Mouse (Mus musculus) CH12.LX (cell line): ENCODE data around the gene Hist1h2bf. TPM values are rescaled to one million over a fixed set of nuclear protein-coding genes. Genes with fewer than 3 reads are reported as not detected.
A peak's percentile ranks its signal among the peaks of the same experiment; 100 is the strongest.

Experiments used
- DNase-seq: peaks from one replicate; pipeline ENCODE4 v3.0.0-alpha.2; 2013; ENCODE audit errors: extremely low read depth
- H3K27ac ChIP-seq: 2 replicates; pipeline ENCODE4 v1.5.1; 2012; ENCODE audit warnings: low read depth, mild to moderate bottlenecking, control low read depth, moderate library complexity; ENCODE audit not compliant: insufficient read depth
- H3K27me3 ChIP-seq: replicated peaks from 2 replicates; pipeline ENCODE3; 2012; ENCODE audit warnings: inconsistent platforms
- H3K36me3 ChIP-seq, 2 experiments: replicated peaks in 1 of 2; 2 replicates each; pipeline versions ENCODE3 to v1.6.1; 2012; ENCODE audit warnings: inconsistent platforms in 1 of 2, low read length in 1 of 2, mild to moderate bottlenecking in 1 of 2, mixed read lengths in 1 of 2, moderate library complexity in 1 of 2; ENCODE audit not compliant: control insufficient read depth in 1 of 2, insufficient read depth in 1 of 2
- H3K4me1 ChIP-seq, 2 experiments: 2 replicates each; pipeline ENCODE4 v1.6.1; 2012; ENCODE audit warnings: inconsistent platforms in 1 of 2, moderate library complexity in 1 of 2; ENCODE audit not compliant: insufficient read depth in 2 of 2, control insufficient read depth in 1 of 2
- H3K4me2 ChIP-seq: 2 replicates; pipeline ENCODE4 v1.6.1; 2012; ENCODE audit warnings: low read depth, mild to moderate bottlenecking, control low read depth; ENCODE audit not compliant: poor library complexity, insufficient read depth, severe bottlenecking
- H3K4me3 ChIP-seq, 3 experiments: fragments of 150-350 bp in 1 of 3; sonication (generic) in 1 of 3; replicated peaks in 1 of 3; 2 replicates each; pipeline versions ENCODE3 to v1.5.1; 2011 to 2012; ENCODE audit warnings: low read depth in 2 of 3, low read length in 2 of 3, mild to moderate bottlenecking in 2 of 3, moderate library complexity in 2 of 3, control low read depth in 1 of 3, improper control_type of control experiment in 1 of 3, inconsistent platforms in 1 of 3, mixed read lengths in 1 of 3; ENCODE audit not compliant: poor library complexity in 1 of 3
- H3K79me2 ChIP-seq: replicated peaks from 2 replicates; pipeline ENCODE4 v1.6.1; 2012; ENCODE audit warnings: mild to moderate bottlenecking, moderate library complexity; ENCODE audit not compliant: control insufficient read depth, poor library complexity, insufficient read depth, severe bottlenecking; ENCODE audit errors: extremely low read depth
- H3K9ac ChIP-seq: 2 replicates; pipeline ENCODE4 v1.6.1; 2012; ENCODE audit warnings: low read depth, mild to moderate bottlenecking, control low read depth, moderate library complexity; ENCODE audit not compliant: insufficient read depth
- H3K9me3 ChIP-seq: replicated peaks from 2 replicates; pipeline ENCODE3; 2012; ENCODE audit warnings: low read length, inconsistent platforms, mixed read lengths
- BHLHE40 ChIP-seq: IDR thresholded peaks from 2 replicates; pipeline ENCODE4 v1.6.1; 2011; ENCODE audit warnings: mild to moderate bottlenecking, low read depth, low read length, improper control_type of control experiment
- CHD2 ChIP-seq: IDR thresholded peaks from 2 replicates; pipeline ENCODE4 v1.6.1; 2011; ENCODE audit warnings: low read length, improper control_type of control experiment
- CTCF ChIP-seq, 2 experiments: IDR thresholded peaks in 1 of 2; conservative IDR thresholded peaks in 1 of 2; 2 replicates each; pipeline ENCODE4 v1.5.1; 2011 to 2012; ENCODE audit warnings: low read depth in 2 of 2, low read length in 2 of 2, improper control_type of control experiment in 1 of 2, inconsistent platforms in 1 of 2, mild to moderate bottlenecking in 1 of 2, moderate library complexity in 1 of 2
- EP300 ChIP-seq: IDR thresholded peaks from 2 replicates; pipeline ENCODE4 v1.6.1; 2011; ENCODE audit warnings: low read length, improper control_type of control experiment
- ETS1 ChIP-seq: conservative IDR thresholded peaks from 2 replicates; pipeline ENCODE4 v1.6.1; 2012; ENCODE audit warnings: low read depth, mild to moderate bottlenecking, inconsistent platforms, low read length, improper control_type of control experiment, moderate library complexity
- GABPA ChIP-seq: IDR thresholded peaks from 2 replicates; pipeline ENCODE4 v1.6.1; 2012; ENCODE audit warnings: low read depth, low read length, improper control_type of control experiment, inconsistent platforms; ENCODE audit not compliant: insufficient replicate concordance
- HCFC1 ChIP-seq: IDR thresholded peaks from 2 replicates; pipeline ENCODE4 v1.6.1; 2012; ENCODE audit warnings: low read depth, mild to moderate bottlenecking, inconsistent platforms, low read length, improper control_type of control experiment
- JUN ChIP-seq: IDR thresholded peaks from 2 replicates; pipeline ENCODE4 v1.6.1; 2011; ENCODE audit warnings: low read depth, mild to moderate bottlenecking, low read length, improper control_type of control experiment, moderate library complexity; ENCODE audit not compliant: insufficient read depth
- JUND ChIP-seq: conservative IDR thresholded peaks from 2 replicates; pipeline ENCODE4 v1.6.1; 2011; ENCODE audit warnings: low read depth, low read length, improper control_type of control experiment
- KAT2A ChIP-seq: IDR thresholded peaks from 2 replicates; pipeline ENCODE4 v1.6.1; 2012; ENCODE audit warnings: low read length, improper control_type of control experiment, inconsistent platforms; ENCODE audit not compliant: insufficient replicate concordance
- MAFK ChIP-seq: IDR thresholded peaks from 2 replicates; pipeline ENCODE4 v1.6.1; 2011; ENCODE audit warnings: low read length, improper control_type of control experiment; ENCODE audit not compliant: insufficient replicate concordance
- MAX ChIP-seq: IDR thresholded peaks from 2 replicates; pipeline ENCODE4 v1.6.1; 2011; ENCODE audit warnings: low read length, improper control_type of control experiment
- MAZ ChIP-seq: IDR thresholded peaks from 2 replicates; pipeline ENCODE4 v1.6.1; 2012; ENCODE audit warnings: low read depth, mild to moderate bottlenecking, inconsistent platforms, low read length, improper control_type of control experiment, moderate library complexity
- MXI1 ChIP-seq: IDR thresholded peaks from 2 replicates; pipeline ENCODE4 v1.6.1; 2011; ENCODE audit warnings: mild to moderate bottlenecking, low read depth, low read length, improper control_type of control experiment
- MYC ChIP-seq: IDR thresholded peaks from 2 replicates; pipeline ENCODE4 v1.6.1; 2011; ENCODE audit warnings: low read depth, mild to moderate bottlenecking, improper control_type of control experiment, low read length
- NELFE ChIP-seq: IDR thresholded peaks from 2 replicates; pipeline ENCODE4 v1.6.1; 2011; ENCODE audit warnings: low read depth, low read length, improper control_type of control experiment
- NRF1 ChIP-seq: IDR thresholded peaks from 2 replicates; pipeline ENCODE4 v1.6.1; 2014; ENCODE audit warnings: low read depth, mild to moderate bottlenecking, inconsistent platforms, low read length, improper control_type of control experiment, moderate library complexity
- POLR2AphosphoS2 ChIP-seq: IDR thresholded peaks from 2 replicates; pipeline ENCODE4 v1.6.1; 2011; ENCODE audit warnings: low read depth, low read length, improper control_type of control experiment
- RAD21 ChIP-seq: IDR thresholded peaks from 2 replicates; pipeline ENCODE4 v1.6.1; 2011; ENCODE audit warnings: low read depth, mild to moderate bottlenecking, low read length, improper control_type of control experiment, moderate library complexity
- RCOR1 ChIP-seq: conservative IDR thresholded peaks from 2 replicates; pipeline ENCODE4 v1.6.1; 2012; ENCODE audit warnings: low read depth, mild to moderate bottlenecking, inconsistent platforms, low read length, improper control_type of control experiment
- SIN3A ChIP-seq: IDR thresholded peaks from 2 replicates; pipeline ENCODE4 v1.6.1; 2012; ENCODE audit warnings: low read length, improper control_type of control experiment, inconsistent platforms
- TBP ChIP-seq: conservative IDR thresholded peaks from 2 replicates; pipeline ENCODE4 v1.6.1; 2011; ENCODE audit warnings: low read depth, low read length, improper control_type of control experiment
- TCF12 ChIP-seq: IDR thresholded peaks from 2 replicates; pipeline ENCODE4 v1.6.1; 2014; ENCODE audit warnings: low read depth, mild to moderate bottlenecking, inconsistent platforms, low read length, improper control_type of control experiment
- ZC3H11A ChIP-seq: IDR thresholded peaks from 2 replicates; pipeline ENCODE4 v1.6.1; 2012; ENCODE audit warnings: low read depth, mild to moderate bottlenecking, inconsistent platforms, low read length, improper control_type of control experiment
- ZMIZ1 ChIP-seq: IDR thresholded peaks from 2 replicates; pipeline ENCODE4 v1.6.1; 2012; ENCODE audit warnings: low read depth, mild to moderate bottlenecking, inconsistent platforms, low read length, improper control_type of control experiment
- ZNF384 ChIP-seq: IDR thresholded peaks from 2 replicates; pipeline ENCODE4 v1.6.1; 2012; ENCODE audit warnings: low read depth, low read length, improper control_type of control experiment, inconsistent platforms
- dilution Hi-C: fragments of 300-500 bp; cut with MboI; formaldehyde crosslinking; loops from 2 replicates; pipeline ENCODE4 v1.14.3; 2020; ENCODE audit warnings: low sequenced_read_pairs; ENCODE audit not compliant: extremely low pct_unique_long_range_greater_than_20kb, extremely low pct_ligation_motif_present
- in situ Hi-C: fragments of 300-500 bp; cut with MboI; formaldehyde crosslinking; loops from 3 replicates; pipeline ENCODE4 v1.14.3; 2019; ENCODE audit warnings: low sequenced_read_pairs, low pct_ligation_motif_present, low pct_unique_long_range_greater_than_20kb, mixed read lengths
- polyA plus RNA-seq: library from polyadenylated mRNA; unstranded; fragments of >175 nt; gene quantifications from 2 replicates; pipeline ENCODE4 v1.2.1, GENCODE M21; 2012; ENCODE audit warnings: low read depth; ENCODE audit not compliant: insufficient read length
- total RNA-seq, 2 experiments: library from RNA; depleted of rRNA; stranded (reverse); fragments of 300-350 nt in 1 of 2; fragments of >200 nt in 1 of 2; gene quantifications; 2 replicates each; pipeline ENCODE4 v1.2.3; 2012 to 2014

Hist1h2bf gene
- total and polyA plus RNA-seq, 3 experiments, result 1.7 to 1,243 (median 50.8) TPM

GRCm38 (mm10) chr13:23532262-23533075 lies 41.5 kb downstream of the Hist1h2bf start:
- H3K36me3 ChIP-seq, result no peaks in the 10 kb centered on the region
- H3K4me3 ChIP-seq, result peak overlapping the region; percentile 45 to 67 (median 55)
- TF ChIP-seq ZNF384 (peak; percentile 70), ZMIZ1 (no peak), ZC3H11A (no peak), MYC (0 out of 2 replicates have a peak, but pooled peaks have one; percentile 23), TBP (0 out of 2 replicates have a peak, but pooled peaks have one; percentile 40), MAX (0 out of 2 replicates have a peak, but pooled peaks have one; percentile 21), HCFC1 (peak; percentile 19; the same call in 1 of the 2 replicates)
- TF ChIP-seq, all 38 proteins: peak for 5
- dilution Hi-C loops, result no loop called here
- Histone ChIP-seq H3K9me3 (no peaks in the 10 kb centered on the region), H3K27me3 (no peaks in the 10 kb centered on the region), H3K4me1 (peaks cover 9 to 30% of the 10 kb centered on the region in 2 experiments), H3K9ac (peak overlapping the region; percentile 98), H3K27ac (peak overlapping the region; percentile 82), H3K4me2 (peak overlapping the region; percentile 65), H3K79me2 (no peaks in the 10 kb centered on the region)
- in situ Hi-C loops, result no loop called here
- no peak for DNase-seq

- dilution Hi-C loops, result no loop called here
- peaks cover 7 to 28% of the 10 kb centered on the region in 2 experiments for H3K4me1 ChIP-seq
- no peaks in the 10 kb centered on the region for H3K79me2 ChIP-seq
- peak within 1 kb of the TSS; percentile 74 for H3K27ac ChIP-seq
- H3K36me3 ChIP-seq, result no peaks in the 10 kb centered on the region
- in situ Hi-C loops, result no loop called here
- DNase-seq, result peak; percentile 97
- peak within 1 kb of the TSS; percentile 58 to 69 (median 67) for H3K4me3 ChIP-seq
- no peaks in the 10 kb centered on the region for H3K9me3 ChIP-seq
- H3K27me3 ChIP-seq, result no peaks in the 10 kb centered on the region
- peak within 1 kb of the TSS; percentile 87 for H3K4me2 ChIP-seq
- H3K9ac ChIP-seq, result peak within 1 kb of the TSS; percentile 98
- TF ChIP-seq POLR2AphosphoS2 (peak; percentile 100), TBP (peak; percentile 99), JUN (peak; percentile 60), GABPA (no peak; the same call in 1 of the 2 replicates), RCOR1 (peak; percentile 97), CHD2 (peak; percentile 89), CTCF (conservative IDR thresholded peaks at IDR 0.05 in 1 of 2, IDR thresholded peaks at IDR 0.05 in 1 of 2; ENCODE audit: low read depth in 2 of 2, low read length in 2 of 2) (no peak), ETS1 (peak; percentile 55), RAD21 (no peak), ZC3H11A (no peak), MXI1 (peak; percentile 94), MAZ (peak; percentile 76), KAT2A (0 out of 2 replicates have a peak, but pooled peaks have one; percentile 66), EP300 (no peak), MAX (peak; percentile 90), ZNF384 (peak; percentile 81), MYC (peak; percentile 70), ZMIZ1 (peak; percentile 100), SIN3A (peak; percentile 95), JUND (0 out of 2 replicates have a peak, but pooled peaks have one; percentile 20), BHLHE40 (peak; percentile 53), MAFK (0 out of 2 replicates have a peak, but pooled peaks have one; percentile 58), TCF12 (peak; percentile 89), NRF1 (peak; percentile 87), NELFE (peak; percentile 100)
Measured at GRCm38 (mm10) chr13:23530901-23531875, 42.8 kb downstream of the Hist1h2bf start, which contains the start of gene Hist1h4h. Gene Hist1h4h (plus strand): TSS chr13:23531050.
